Mouse (Mus musculus): ENCODE measurements around the gene Lap3. TPM values are rescaled to one million over a fixed set of nuclear protein-coding genes. Genes with fewer than 3 reads are reported as not detected.

Gene Lap3
- polyA plus RNA-seq, 1 experiment from 2014 or later = 115 TPM

GRCm38 (mm10) chr5:45543374-45543773 lies 50.2 kb downstream of the Lap3 start:
- POLR2A ChIA-PET = no interaction called here
- TF ChIP-seq CTCF (IDR thresholded peaks at IDR 0.05) = no peak
- ATAC-seq = no peak
- CTCF ChIA-PET = no interaction called here
- no peak for DNase-seq (ENCODE audit: low read depth, low spot score)
- in situ Hi-C loops (cut with MboI; ENCODE audit: low pct_unique_long_range_greater_than_20kb) = no loop called here
- peaks cover 12% of the 10 kb centered on the region for H3K27me3 ChIP-seq

DNA sequence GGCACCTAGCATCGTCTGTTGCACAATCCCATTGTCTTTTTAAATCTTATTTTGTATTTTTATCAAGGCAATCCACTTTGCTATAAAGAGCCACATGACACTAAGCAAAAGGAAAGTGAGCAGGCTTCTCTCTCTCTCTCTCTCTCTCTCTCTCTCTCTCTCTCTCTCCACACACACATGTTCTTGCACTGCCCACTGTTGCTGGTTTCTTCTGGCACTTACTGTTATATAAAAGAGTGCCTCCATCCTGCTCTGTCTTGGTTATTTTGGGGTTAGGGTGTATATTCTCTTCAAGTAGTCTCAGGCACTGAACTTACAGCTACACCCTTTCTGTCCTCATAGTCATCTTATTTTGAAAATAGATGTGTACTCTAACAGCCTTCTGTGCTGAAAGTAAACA lies 56.4 kb downstream of the Lap3 start:
- no peak for TF ChIP-seq CTCF (IDR thresholded peaks at IDR 0.05)
- DNase-seq (ENCODE audit: low read depth, low spot score) = no peak
- ChIA-PET POLR2A (no interaction called here), CTCF (no interaction called here)
- in situ Hi-C loops (cut with MboI; ENCODE audit: low pct_unique_long_range_greater_than_20kb) = no loop called here
- peaks cover 13% of the 10 kb centered on the region for H3K27me3 ChIP-seq
- ATAC-seq = no peak

Other genes with a start within 250 kb of the Lap3 start
- 68.6 TPM for gene Qdpr, start 43.1 kb upstream of the Lap3 start, polyA plus RNA-seq (2021)
- not detected for gene Clrn2, start 39.6 kb upstream of the Lap3 start, polyA plus RNA-seq (2021)
- gene Med28, start 26.9 kb downstream of the Lap3 start, polyA plus RNA-seq (2021) = 156 TPM
- gene Fam184b, start 146.2 kb downstream of the Lap3 start, polyA plus RNA-seq (2021) = 0.05 TPM
- gene Ncapg, start 176.5 kb downstream of the Lap3 start, polyA plus RNA-seq (2021) = 29.2 TPM

Measured in Patski (cell line).